Mouse (Mus musculus): ENCODE results near the gene Hist1h2ae.
"Not testable (repeated sequence)": the region's sequence is repeated elsewhere in the genome, so short reads cannot be mapped to it uniquely, and the experiment has no call there.

The Hist1h2ae gene

DNA sequence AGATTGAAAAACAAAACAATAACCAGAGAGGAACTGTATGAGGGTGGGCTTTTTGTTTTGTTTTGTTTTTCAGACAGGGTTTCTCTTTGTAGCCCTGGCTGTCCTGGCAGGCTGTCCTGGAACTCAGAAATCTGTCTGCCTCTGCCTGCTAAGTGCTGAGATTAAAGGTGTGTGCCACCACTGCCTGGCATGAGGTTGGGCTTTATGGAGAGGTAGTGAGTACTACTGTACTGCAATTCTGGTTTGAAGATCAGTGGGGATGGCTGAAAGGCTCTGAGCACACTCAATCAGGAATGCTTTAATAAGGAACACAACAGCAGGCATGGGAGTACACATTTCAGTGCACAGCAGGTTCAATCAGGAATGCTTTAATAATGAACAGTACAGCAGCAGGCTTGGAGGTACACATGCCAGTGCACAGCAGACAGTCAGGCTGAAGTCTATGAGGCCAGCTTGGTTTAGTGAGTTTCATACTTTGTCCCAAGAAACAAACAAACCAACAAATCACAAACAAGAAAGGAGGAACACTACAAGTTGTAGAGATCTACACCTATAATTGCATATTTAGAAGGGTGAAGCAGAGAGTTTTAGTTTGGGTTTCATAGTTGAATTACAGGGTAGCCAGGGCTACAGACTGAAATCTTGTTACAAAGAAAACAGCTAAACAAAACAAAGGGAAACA lies 12.5 kb upstream of the Hist1h2ae start:
- in situ Hi-C loops (cut with MseI, MboI): no loop called here

DNA sequence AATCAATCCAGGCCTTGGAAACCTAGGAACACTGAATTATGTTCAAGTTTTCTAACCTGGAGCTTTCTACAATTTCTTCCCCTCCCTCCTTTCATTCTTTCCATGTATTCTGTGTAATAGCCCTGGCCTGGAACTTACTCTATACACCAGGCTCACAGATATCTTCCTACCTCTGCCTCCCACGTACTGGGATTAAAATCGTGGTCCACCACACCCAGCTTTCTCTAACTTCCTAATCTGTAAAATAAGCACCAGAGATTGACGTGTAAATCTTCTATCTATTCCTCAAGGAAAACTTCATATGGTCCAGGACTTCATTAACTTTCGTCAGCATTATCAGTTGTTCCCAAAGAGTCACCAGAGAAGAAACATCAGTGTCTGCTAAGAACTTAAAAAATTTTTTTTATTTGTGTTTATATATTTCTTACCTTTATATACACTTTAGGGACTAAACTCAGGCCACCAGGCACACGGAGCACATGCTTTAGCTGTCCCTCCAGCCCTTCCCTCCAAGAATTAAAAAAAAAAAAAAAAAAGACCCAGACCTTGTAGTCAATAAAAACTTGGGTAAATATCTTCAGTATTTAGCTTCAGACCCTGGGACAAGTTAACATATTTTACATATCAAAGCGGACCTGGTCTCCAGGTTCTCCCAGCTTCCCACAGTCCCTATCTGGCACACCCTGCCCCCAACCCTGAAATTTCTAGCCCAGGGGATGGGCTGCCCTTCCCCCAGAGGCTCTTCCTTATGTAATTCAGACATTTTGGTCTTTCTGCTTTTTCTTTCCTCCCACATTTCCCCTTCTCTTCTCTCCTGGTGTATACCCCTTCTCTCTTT lies 11.4 kb upstream of the Hist1h2ae start:
- in situ Hi-C loops (cut with MseI, MboI): no loop called here

DNA sequence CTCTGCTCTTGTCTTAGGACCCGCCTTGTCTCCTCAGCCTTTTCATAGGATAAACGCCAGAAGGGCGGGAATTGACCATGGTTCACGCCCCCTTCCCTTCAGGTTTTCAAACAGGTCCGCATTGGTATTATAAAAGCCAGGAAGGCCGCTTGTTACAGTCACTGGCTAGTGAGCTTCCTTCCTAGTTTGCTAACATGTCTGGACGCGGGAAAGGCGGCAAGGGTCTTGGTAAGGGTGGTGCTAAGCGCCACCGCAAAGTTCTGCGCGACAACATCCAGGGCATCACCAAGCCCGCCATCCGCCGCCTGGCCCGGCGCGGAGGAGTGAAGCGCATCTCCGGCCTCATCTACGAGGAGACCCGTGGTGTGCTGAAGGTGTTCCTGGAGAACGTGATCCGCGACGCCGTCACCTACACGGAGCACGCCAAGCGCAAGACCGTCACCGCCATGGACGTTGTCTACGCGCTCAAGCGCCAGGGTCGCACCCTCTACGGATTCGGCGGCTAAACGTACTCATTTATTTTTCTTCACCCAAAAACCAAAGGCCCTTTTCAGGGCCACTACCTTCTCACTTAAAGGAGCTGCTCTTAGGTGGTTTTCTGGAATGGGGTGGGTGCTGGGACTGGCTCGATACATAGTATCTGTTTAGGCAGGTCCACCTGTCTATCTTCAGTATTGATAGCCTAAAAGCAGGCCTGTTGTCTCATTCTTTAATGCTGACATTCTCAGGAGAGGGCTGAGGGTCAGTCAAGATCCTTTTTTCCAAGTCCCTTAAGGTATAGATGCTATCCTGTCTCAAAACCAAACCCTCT lies 10.6 kb upstream of the Hist1h2ae start, which contains the start of gene Hist1h4d:
Gene Hist1h4d, plus strand, starts transcription at position 191 of the 811 bp plus-strand sequence.
- in situ Hi-C loops (cut with MseI, MboI): no loop called here

DNA sequence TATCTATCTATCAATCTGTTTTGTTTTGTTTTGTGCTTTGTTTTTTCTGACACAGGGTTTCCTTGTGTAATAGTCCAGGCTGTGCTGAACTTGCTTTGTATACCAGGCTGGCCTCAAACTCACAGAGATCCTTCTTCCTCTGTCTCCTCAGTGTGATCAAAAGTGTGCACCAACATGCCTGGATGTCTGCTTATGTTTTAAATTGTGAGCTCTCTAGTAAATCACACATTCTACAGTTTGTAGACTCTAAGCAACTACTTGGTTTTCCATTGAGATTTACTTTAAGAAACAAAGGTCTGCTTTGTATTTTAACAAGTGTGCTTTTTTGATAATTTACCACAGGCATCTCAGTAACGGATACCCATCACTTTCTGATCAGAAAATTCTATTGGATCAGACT lies 6.8 kb upstream of the Hist1h2ae start:
- in situ Hi-C loops (cut with MseI, MboI): no loop called here

DNA sequence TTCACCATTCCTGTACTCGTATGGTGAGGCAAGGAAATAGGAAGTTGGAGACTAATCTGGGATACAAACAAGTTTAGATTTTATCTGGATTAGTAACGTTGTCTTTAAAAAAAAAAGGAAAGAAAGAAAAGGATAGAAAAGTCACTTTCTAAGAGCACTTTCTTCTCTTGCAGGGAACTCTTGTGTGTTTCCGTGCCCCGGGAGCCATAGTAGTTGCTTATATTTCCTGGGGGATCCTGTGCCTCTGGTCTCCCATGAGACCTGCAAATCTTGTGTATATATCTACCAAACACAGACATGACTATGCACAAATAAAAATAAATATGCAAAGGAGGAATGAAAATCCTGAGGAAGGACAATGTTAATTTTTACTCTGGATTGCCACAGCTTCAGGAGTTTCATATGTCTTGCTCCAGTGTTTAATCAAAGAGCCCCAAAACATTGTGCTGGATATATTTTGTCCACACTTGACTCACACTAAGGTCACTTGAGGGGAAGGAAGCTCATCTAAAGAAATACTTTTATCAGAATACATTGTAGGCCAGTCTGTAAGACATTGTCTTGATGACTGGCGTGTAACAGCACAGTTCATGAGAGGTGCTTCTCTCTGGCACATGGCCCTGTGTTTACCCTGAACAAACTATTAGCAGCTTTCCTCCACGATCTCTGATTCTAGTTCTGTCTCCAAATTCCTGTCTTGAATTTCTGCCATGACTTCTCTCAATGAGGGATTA lies 6.1 kb upstream of the Hist1h2ae start:
- in situ Hi-C loops (cut with MseI, MboI): no loop called here

DNA sequence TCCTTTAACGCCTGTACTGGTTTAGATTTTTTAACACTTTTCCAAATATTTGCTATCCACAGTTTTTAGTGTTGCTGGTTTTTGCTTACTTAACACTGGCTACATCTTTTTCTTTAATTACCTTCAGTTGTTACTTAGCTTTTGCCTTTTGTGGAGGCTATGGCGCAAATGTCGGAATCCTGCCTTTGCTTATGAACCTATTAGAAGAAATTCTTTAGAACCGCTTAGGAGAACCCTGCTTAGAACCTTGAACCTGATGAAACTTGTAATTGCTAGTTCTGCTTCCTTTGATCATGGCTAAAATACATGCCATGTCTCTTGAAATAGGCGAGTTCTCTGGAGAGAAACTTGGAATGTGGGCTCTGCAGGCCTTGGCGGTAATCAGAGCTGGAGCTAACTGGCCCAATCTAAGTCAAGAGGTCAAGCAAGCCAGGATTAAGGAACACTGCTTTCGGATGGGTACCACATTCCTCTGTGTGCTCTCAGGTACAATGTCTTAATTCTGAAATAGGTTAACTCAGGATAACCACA lies 5.4 kb upstream of the Hist1h2ae start:
- in situ Hi-C loops (cut with MseI, MboI): no loop called here

DNA sequence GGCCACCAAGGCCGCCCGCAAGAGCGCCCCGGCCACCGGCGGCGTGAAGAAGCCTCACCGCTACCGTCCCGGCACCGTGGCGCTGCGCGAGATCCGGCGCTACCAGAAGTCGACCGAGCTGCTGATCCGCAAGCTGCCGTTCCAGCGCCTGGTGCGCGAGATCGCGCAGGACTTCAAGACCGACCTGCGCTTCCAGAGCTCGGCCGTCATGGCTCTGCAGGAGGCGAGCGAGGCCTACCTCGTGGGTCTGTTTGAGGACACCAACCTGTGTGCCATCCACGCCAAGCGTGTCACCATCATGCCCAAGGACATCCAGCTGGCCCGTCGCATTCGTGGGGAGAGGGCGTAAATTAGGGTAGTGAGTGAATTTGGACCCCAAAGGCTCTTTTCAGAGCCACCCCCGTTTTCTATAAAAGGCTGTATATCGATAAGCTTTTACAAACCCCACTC lies 4.9 kb upstream of the Hist1h2ae start:
- in situ Hi-C loops (cut with MseI, MboI): not testable (repeated sequence)

DNA sequence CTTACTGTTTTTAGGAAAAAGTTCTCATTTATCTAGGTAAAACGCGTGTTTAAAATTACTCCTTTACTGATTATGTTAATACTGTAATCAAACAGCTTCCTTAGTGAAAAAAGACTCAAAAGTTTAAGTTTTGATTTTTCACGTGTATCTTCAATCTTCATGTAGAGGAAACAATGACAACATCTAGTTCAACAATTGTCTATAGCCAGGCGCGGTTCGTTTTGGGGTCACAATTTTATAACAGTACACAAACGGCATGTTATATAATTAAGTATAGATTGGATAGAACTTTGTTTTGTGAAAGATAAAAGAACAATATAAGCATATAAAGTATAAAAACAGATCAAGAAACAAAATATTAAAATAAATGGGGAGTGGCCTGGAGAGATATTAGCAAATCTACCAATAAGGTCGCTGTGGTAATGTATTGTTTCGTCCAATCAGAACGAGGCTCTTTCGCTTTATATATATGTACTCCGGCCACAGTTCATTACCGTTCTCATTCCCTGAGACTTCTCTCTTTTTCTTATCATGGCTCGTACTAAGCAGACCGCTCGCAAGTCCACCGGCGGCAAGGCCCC lies 4.3 kb upstream of the Hist1h2ae start, which contains the start of gene Hist1h3d:
Gene Hist1h3d, plus strand, starts transcription at position 493 of the 581 bp plus-strand sequence.
- in situ Hi-C loops (cut with MseI, MboI): no loop called here

DNA sequence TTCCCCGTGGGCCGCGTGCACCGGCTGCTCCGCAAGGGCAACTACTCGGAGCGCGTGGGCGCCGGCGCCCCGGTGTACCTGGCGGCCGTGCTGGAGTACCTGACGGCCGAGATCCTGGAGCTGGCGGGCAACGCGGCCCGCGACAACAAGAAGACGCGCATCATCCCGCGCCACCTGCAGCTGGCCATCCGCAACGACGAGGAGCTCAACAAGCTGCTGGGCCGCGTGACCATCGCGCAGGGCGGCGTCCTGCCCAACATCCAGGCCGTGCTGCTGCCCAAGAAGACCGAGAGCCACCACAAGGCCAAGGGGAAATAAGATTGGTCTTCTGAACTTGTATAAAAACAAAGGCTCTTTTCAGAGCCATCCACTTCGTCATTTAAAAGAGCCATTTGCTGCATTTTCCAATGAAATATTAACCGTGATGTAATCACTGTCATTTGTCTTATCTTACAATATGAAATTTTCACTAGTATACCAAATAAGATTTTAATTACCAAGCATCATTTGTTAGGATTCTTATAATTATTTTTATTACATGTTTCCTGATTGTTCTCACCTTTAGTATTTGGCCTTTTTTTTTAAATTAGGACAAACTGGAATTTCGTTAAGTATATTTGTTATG lies 3.6 kb upstream of the Hist1h2ae start:
- in situ Hi-C loops (cut with MseI, MboI): not testable (repeated sequence)

DNA sequence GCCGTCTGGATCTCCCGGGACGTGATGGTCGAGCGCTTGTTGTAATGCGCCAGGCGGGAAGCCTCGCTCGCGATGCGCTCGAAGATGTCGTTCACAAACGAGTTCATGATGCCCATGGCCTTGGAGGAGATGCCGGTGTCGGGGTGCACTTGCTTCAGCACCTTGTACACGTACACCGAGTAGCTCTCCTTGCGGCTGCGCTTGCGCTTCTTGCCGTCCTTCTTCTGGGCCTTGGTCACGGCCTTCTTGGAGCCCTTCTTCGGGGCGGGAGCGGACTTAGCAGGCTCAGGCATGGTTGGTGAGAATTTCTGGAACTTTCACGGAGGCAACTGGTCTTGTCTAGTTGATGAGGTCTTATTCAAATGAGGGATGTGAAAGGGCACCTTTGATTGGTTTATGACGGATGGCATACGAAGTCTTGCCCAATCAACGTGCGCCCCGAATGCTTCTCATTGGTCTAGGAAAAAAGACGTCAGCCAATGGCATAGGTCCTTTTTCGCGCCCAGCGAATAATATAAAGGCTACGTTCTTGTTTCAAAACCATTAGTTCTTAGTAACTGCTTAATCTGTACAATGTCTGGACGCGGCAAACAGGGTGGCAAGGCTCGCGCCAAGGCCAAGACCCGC lies 3.0 kb upstream of the Hist1h2ae start, which contains the start of the genes Hist1h2bf and Hist1h2ad:
Gene Hist1h2bf, minus strand, starts transcription at position 299 of the 627 bp plus-strand sequence.
Gene Hist1h2ad, plus strand, starts transcription at position 484 of the 627 bp plus-strand sequence.
- in situ Hi-C loops (cut with MseI, MboI): not testable (repeated sequence)

DNA sequence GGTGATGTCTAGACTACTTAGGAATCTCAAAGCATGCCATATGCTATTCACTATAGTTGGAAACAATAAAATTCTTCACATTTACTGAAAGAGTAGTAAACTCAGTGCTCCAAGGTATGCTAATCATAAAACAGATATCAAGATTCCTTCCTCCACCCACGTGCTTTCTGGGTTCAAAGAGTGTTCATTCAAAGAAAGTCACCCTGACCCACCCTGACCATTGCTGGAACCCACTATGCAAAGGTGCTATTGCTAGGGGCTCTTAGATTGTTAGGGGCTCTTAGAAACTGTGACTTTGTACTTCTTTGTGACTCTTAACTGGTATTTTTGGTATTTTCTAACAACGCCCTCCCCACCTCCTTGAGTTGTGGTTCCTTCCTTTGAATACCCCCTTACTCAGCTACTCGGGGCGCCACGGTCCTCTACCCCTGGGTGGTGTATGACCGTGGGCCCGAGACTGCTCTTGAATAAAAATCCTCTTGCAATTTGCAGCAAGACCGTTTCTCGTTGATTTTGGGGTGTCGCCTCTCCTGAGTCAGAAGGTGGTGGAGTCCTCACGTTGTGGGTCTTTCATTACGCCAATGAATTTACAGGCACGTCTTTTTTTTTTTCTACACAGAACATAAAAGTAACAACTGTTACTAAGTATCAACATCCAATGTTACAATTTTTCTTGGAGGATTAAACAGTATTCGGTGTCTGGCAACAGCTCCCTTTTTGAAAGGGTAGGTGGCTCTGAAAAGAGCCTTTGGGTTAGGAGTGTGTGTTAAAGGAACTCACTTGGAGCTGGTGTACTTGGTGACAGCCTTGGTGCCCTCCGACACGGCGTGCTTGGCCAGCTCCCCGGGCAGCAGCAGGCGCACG lies 2.2 kb upstream of the Hist1h2ae start:
- in situ Hi-C loops (cut with MseI, MboI): not testable (repeated sequence)

DNA sequence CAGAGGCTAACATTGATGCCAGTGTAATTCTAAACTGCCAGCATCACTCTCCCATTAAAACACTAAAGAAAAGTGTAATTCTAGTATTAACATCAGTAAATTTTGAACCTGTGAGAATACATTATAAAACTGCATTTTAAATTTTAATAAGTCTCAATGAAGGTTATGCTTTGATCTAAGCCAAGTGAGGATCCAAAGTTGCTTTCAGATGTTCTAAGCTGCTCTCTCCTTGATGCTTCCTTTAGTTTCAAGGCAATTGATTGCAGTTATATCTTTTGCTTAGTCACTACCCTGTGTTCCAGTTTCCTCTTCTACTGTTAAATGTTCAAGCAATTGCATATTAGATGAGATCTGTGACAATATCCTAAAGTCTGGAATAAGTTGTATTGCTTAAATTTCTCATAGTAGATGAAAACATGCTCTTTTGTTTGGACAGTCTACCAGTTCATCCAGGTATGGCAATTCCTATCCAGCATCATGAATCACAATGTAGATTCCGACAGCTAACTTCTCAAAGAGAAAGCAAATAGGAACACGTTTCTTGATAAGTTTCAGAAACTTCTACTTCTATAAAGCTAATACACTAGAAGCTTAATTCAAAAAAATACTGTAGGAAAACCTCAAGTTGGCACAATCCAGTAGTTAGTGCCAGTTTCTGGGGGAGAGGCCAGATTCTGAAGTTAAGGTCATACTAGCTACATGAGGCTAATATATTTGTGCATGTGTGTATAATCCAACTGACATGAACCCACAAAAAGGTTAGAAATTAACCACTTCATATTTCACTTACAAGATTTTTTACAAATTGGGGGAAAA lies 1.4 kb upstream of the Hist1h2ae start:
- in situ Hi-C loops (cut with MseI, MboI): no loop called here

DNA sequence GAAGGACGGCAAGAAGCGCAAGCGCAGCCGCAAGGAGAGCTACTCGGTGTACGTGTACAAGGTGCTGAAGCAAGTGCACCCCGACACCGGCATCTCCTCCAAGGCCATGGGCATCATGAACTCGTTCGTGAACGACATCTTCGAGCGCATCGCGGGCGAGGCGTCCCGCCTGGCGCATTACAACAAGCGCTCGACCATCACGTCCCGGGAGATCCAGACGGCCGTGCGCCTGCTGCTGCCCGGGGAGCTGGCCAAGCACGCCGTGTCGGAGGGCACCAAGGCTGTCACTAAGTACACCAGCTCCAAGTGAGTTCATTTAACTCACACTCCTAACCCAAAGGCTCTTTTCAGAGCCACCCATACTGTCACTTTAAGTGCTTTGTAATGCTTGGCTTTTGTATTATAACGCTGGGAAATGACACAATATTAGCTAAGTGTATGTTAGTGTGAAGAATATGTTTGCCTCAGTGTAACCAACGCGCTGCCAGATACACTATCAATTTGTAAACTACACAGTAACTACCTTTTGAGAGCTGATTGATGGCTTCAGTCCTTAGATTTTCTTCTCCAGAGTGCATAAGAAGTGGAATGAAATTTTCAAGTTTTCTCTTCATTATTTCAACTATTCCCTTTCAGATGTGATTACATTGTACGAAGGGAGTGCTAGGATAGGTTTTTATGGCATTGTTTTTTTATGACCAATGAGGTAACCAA lies 641 bp upstream of the Hist1h2ae start:
- in situ Hi-C loops (cut with MseI, MboI): not testable (repeated sequence)

DNA sequence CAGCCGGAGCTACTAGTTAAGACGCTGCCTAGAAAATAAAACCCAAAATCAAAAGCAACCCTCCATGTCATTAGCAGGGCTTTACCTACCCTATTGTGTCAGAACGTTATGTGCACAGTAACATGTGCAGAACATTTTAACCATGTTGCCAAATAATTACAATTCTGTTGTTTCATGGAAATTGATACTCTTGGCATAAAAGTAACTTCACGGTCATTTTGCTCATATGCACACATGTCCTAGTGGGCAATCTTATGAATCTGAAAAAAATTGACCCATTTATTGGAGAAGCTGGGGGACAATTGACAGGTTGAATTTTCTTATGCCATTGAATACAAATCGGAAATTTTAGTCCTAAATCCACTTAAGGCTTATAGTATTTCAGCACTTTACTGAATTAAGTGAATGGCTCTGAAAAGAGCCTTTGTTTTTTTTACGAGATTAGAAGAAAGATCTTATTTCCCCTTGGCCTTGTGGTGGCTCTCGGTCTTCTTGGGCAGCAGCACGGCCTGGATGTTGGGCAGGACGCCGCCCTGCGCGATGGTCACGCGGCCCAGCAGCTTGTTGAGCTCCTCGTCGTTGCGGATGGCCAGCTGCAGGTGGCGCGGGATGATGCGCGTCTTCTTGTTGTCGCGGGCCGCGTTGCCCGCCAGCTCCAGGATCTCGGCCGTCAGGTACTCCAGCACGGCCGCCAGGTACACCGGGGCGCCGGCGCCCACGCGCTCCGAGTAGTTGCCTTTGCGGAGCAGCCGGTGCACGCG lies 579 bp downstream of the Hist1h2ae start:
- in situ Hi-C loops (cut with MseI, MboI): not testable (repeated sequence)

DNA sequence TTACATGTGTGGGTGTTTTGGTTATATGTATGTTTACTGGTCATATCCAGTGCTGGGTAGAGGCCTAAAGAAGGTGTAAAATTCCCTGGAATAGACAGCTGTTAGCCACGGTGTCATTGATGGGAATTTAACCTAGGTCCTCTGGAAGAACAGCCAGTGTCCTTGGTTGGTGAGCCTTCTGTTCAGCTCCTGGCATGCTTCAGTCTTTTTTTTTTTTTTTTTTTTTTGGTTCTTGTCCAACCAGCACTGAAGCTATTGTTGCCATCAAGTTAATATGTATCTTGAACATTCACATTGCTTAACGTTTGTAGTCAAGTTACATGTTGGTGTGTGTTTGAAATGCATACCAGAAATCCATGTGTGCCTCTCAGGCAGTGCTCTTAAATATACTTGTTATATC lies 6.5 kb downstream of the Hist1h2ae start:
- in situ Hi-C loops (cut with MseI, MboI): no loop called here
